8 mouse cellular contexts compared by ENCODE assay signal in the genomic region with DNA sequence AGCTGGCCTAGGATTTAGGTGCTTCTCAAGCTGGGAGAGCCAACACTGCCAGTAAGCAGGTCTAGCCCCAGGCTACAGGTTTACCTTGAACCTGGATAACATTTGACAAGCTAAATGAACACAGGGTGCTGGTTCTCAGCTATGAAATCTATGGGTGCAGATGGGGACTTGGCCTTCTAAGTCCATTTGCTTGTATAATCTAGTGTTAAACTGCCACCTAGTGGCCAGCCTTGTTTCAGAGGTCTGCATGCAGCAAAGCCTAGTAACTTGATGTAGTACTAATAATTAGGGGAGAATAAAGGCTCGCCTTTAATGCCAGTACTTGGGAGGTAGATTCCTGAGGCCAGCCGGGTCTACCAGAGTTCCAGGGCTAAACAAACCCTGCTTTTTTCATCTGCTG. TPM values are rescaled to one million over a fixed set of nuclear protein-coding genes. Genes with fewer than 3 reads are reported as not detected.
DNase-seq lines count a peak whose midpoint lies in the region; ATAC-seq and TF ChIP-seq lines count a peak whose summit lies in the region.

No protein-coding gene starts in this region.

- ATAC-seq in lung, embryonic 14.5 days (ENCODE audit: insufficient read depth) = no peak

- H3K36me3 ChIP-seq in E14TG2a.4 (ENCODE audit: insufficient read depth, low read length) = peaks cover 38% of the 10 kb centered on the region
- H3K36me3 ChIP-seq in lung, embryonic 14.5 days (ENCODE audit: insufficient read depth) = peaks cover 54% of the 10 kb centered on the region

- H3K9me3 ChIP-seq in E14TG2a.4 (ENCODE audit: low read length) = peaks cover 45% of the 10 kb centered on the region
- H3K9me3 ChIP-seq in lung, embryonic 14.5 days (ENCODE audit: low read depth, low read length) = no peaks in the 10 kb centered on the region

- DNase-seq in adrenal gland, postnatal 36 days = peak; percentile 69 to 82
- peak; percentile 81 to 89 for DNase-seq in heart, postnatal 10 days
- DNase-seq in kidney, postnatal 4 days = peak; percentile 87 to 91
- peak; percentile 90 for DNase-seq in lung, embryonic 14.5 days
- peak; percentile 76 for DNase-seq in retina, postnatal 7 days (ENCODE audit: low read depth, low spot score)
- no peak for DNase-seq in Muller cell, postnatal 12 days (ENCODE audit: inconsistent ontology term)

- TF ChIP-seq CTCF in E14TG2a.4 (conservative IDR thresholded peaks at IDR 0.05; ENCODE audit: low read length) = peak; percentile 41
- TF ChIP-seq CTCF in embryonic fibroblast, embryonic 13.5 days (IDR thresholded peaks at IDR 0.05; ENCODE audit: borderline replicate concordance, insufficient read depth, low read length) = no peak
- peak; percentile 69 for TF ChIP-seq CTCF in lung, embryonic 14.5 days (IDR thresholded peaks at IDR 0.05; ENCODE audit: low read depth)

- peak overlapping the region; percentile 90 for H3K27ac ChIP-seq in embryonic fibroblast, embryonic 13.5 days (ENCODE audit: insufficient read depth, low read length)
- no peak overlapping the region for H3K27ac ChIP-seq in lung, embryonic 14.5 days (ENCODE audit: low read depth)

- WGBS in lung, embryonic 14.5 days = 23% methylated on average over 2 of the region's 2 CpGs

- H3K4me1 ChIP-seq in E14TG2a.4 (replicated peaks; ENCODE audit: low read depth, low read length) = peaks cover 8% of the 10 kb centered on the region; the same call in 1 of the 2 replicates
- H3K4me1 ChIP-seq in embryonic fibroblast, embryonic 13.5 days (ENCODE audit: control insufficient read depth, insufficient read depth, low read length) = peaks cover 9% of the 10 kb centered on the region; the same call in 1 of the 2 replicates
- no peaks in the 10 kb centered on the region for H3K4me1 ChIP-seq in lung, embryonic 14.5 days (ENCODE audit: insufficient read depth)

- H3K9ac ChIP-seq in lung, embryonic 14.5 days = 0 out of 2 replicates have a peak overlapping the region, but pooled peaks have one; percentile 18

- 0 out of 2 replicates have a peak, but pooled peaks have one; percentile 19 for TF ChIP-seq POLR2A in embryonic fibroblast, embryonic 13.5 days (IDR thresholded peaks at IDR 0.05; ENCODE audit: low read depth, low read length)

- H3K4me3 ChIP-seq in E14TG2a.4 (replicated peaks; ENCODE audit: low read length) = no peak overlapping the region
- peak overlapping the region; percentile 28 for H3K4me3 ChIP-seq in embryonic fibroblast, embryonic 13.5 days (ENCODE audit: insufficient read depth, low read length)
- H3K4me3 ChIP-seq in lung, embryonic 14.5 days (ENCODE audit: low read depth, low read length) = peak overlapping the region; percentile 17

- no peaks in the 10 kb centered on the region for H3K27me3 ChIP-seq in E14TG2a.4 (ENCODE audit: insufficient read depth, low read length)
- no peaks in the 10 kb centered on the region for H3K27me3 ChIP-seq in lung, embryonic 14.5 days (ENCODE audit: insufficient read depth, low read length)

- intact Hi-C loops in heart, postnatal 10 days (cut with DNase I) = no loop called here

- peak overlapping the region; percentile 60 for H3K4me2 ChIP-seq in lung, embryonic 14.5 days

RNA-seq across cellular contexts. Expression of gene Hspa8, which starts 4.5 kb away (rescaled TPM):
- total RNA-seq in adrenal gland, postnatal 36 days (2021) = 1,000 to 10,000 TPM; 1,561 to 3,265 TPM
- polyA plus RNA-seq in embryonic fibroblast, embryonic 13.5 days (2011; ENCODE audit: insufficient read length, low read depth, missing spikeins) = 2,507 and 2,625 TPM in 2 replicates
- 1,000 to 10,000 TPM; 1,111 to 1,159 TPM for total RNA-seq in heart, postnatal 10 days (2021)
- polyA plus RNA-seq in lung, embryonic 14.5 days (2014; fragmentation: Nextera tagmentation; extraction: Ambion mirVana) = 2,522 and 2,633 TPM in 2 replicates
